Mouse (Mus musculus) heart, adult 2 months (tissue): ENCODE measurements at regions not wholly inside any gene's neighbourhood (a gene's known extent, or its start where the extent isn't known, plus 50 kb on each side); places are given as distances from the start of the nearest gene placed in this dataset.

Experiments used
- DNase-seq, 2 experiments: peaks; one replicate each; pipeline ENCODE4 v3.0.0; 2021
- H3K27ac ChIP-seq: fragments of 200-600 bp; 2 replicates; pipeline ENCODE4 v1.8.1; 2022
- H3K27me3 ChIP-seq: fragments of 200-500 bp; 2 replicates; pipeline ENCODE4 v1.6.1; 2012; ENCODE audit warnings: mild to moderate bottlenecking, low read length, inconsistent platforms, mixed read lengths; ENCODE audit not compliant: control insufficient read depth, insufficient read depth
- H3K36me3 ChIP-seq: fragments of 200-500 bp; 2 replicates; pipeline ENCODE4 v1.6.1; 2012; ENCODE audit warnings: low read length, inconsistent platforms; ENCODE audit not compliant: control insufficient read depth, insufficient read depth
- H3K4me1 ChIP-seq: fragments of 200-500 bp; 2 replicates; pipeline ENCODE4 v1.6.1; 2011; ENCODE audit warnings: low read length; ENCODE audit not compliant: control insufficient read depth, insufficient read depth
- H3K4me3 ChIP-seq: fragments of 200-600 bp; 2 replicates; pipeline ENCODE4 v1.8.1; 2022
- H3K79me2 ChIP-seq: fragments of 200-500 bp; replicated peaks from 2 replicates; pipeline ENCODE4 v1.6.1; 2012; ENCODE audit warnings: mild to moderate bottlenecking, inconsistent platforms, low read length, moderate library complexity, mixed read lengths; ENCODE audit not compliant: control insufficient read depth, insufficient read depth
- H3K9ac ChIP-seq: fragments of 200-500 bp; 2 replicates; pipeline ENCODE4 v1.6.1; 2012; ENCODE audit warnings: low read depth, mild to moderate bottlenecking, control low read depth, inconsistent platforms, low read length, mixed read lengths
- CTCF ChIP-seq: fragments of 200-600 bp; IDR thresholded peaks from 2 replicates; pipeline ENCODE4 v1.8.1; 2022; ENCODE audit warnings: antibody characterized with exemption, mild to moderate bottlenecking, moderate library complexity
- EP300 ChIP-seq: fragments of 200-500 bp; IDR thresholded peaks from 2 replicates; pipeline ENCODE4 v1.6.1; 2011; ENCODE audit warnings: low read depth, low read length, control low read depth; ENCODE audit not compliant: insufficient read depth
- POLR2A ChIP-seq: fragments of 200-500 bp; IDR thresholded peaks from 2 replicates; pipeline ENCODE4 v1.6.1; 2011; ENCODE audit warnings: mild to moderate bottlenecking, low read depth, low read length, control low read depth; ENCODE audit not compliant: insufficient read depth
- WGBS: fragments of 180-500 bp; shearing (Covaris S2); methylation state at CpG from one replicate; pipeline ENCODE4 v1.1.7; 2018; 5-methylcytosine and 5-hydroxymethylcytosine counted together
- intact Hi-C: fragments of 180-260 bp; cut with DNase I; formaldehyde crosslinking; loops from one replicate; pipeline ENCODE4 v1.15.1; 2025

DNA sequence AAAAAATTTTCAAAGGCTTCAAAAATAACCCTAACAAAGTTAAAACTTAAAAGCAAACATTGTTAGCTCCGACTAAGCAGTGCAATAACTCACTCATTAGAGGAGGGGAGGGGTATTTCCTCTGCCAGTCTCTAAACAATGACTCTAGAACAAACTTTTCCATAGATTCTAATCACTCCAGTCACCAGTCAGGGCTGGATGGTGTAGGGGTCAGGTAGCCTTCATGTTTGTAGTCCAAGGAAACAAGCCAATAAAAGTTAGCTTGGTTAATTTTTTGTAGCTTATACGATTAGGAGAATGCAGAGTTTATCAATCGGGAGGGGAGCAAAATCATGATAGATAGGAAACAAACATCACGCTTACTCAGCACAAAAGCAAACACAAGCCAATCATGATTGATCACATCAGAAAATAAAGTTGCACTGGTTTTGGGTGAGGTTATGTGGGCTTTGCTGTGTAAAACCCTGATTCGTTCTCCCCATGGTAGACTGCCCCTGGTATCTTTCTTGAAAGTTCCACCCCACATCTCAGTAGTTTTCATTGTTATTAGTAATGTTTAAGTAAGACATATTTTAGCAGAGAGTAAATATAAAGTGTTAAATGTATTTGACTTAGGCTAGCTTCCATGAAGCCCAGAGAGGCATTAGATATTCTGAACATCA is 304.6 kb upstream of the Fam241a start:
- no peak overlapping the region for H3K4me3 ChIP-seq

DNA sequence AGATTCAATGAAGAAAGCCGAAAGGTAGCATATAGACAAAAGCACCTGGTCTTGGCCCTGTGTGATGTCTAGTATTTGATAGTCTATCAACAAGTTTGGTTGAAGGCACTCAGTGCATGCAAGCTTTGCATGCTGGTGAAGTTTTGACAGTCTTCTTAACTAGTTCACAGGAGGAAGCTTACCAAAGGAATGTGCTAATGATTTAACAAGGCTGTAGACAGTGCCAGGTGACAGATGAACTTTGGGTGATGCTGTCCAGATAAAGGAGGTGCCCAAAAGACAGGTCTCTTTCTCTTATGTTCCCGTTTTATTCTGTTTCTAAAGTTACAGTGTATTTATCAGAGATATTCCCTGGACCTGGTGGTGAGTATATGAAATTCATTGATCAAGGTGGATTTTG is 303.3 kb upstream of the Fam241a start:
- H3K27ac ChIP-seq: no peak overlapping the region
- no peak for DNase-seq
- H3K27me3 ChIP-seq: no peaks in the 10 kb centered on the region
- H3K9ac ChIP-seq: no peak overlapping the region
- H3K4me3 ChIP-seq: no peak overlapping the region
- TF ChIP-seq EP300 (no peak), CTCF (no peak), POLR2A (no peak)
- 80% methylated on average over 2 of the region's 2 CpGs for WGBS
- no peaks in the 10 kb centered on the region for H3K4me1 ChIP-seq
- no peaks in the 10 kb centered on the region for H3K36me3 ChIP-seq
- intact Hi-C loops: no loop called here
- H3K79me2 ChIP-seq: no peaks in the 10 kb centered on the region

More for the DNA sequence above, 304.6 kb upstream of the Fam241a start:
- Histone ChIP-seq H3K27ac (no peak overlapping the region), H3K36me3 (no peaks in the 10 kb centered on the region), H3K27me3 (no peaks in the 10 kb centered on the region), H3K79me2 (no peaks in the 10 kb centered on the region), H3K4me1 (no peaks in the 10 kb centered on the region), H3K9ac (no peak overlapping the region)
- WGBS: 72% methylated on average over 5 of the region's 5 CpGs
- TF ChIP-seq CTCF (no peak), EP300 (no peak)
- intact Hi-C loops: no loop called here
- DNase-seq: no peak

DNA sequence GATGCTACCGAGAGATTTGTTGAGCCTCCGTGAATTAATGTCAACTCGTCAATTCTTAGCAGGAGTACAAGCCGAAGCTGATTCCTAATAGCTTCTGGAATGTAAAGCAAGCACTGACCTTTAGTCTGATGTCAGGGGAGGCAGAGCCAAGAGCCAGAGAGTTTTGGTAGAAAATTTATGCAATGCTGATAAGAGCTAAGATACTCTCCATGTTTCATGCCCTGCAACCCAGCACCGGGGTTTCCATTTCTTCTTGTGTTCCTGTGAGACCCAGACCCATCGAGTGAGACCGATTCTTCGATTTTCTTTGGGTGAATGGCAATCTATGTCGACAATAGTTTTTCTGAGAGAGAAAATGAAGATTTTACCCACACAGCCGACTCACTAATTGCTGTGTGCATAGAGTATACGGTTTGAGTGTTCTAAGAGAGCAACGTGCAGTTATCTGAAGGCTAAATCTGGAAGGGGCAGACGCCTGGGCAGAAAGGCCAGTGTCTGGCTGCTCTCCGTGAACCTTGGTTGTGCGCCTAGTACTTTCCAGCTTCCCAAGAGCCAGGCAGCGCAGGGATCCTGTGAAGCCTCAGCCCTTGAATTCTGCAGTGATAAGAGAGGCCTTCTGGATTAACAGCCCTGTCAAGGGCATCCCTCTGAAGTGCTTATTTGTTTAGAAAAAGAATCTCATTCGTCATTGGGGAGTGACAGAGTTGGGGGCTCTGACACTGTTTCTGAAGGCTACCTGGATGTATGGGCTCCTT is 296.1 kb upstream of the Fam241a start:
- Histone ChIP-seq H3K9ac (no peak overlapping the region), H3K36me3 (no peaks in the 10 kb centered on the region), H3K27ac (no peak overlapping the region), H3K79me2 (no peaks in the 10 kb centered on the region), H3K4me3 (no peak overlapping the region), H3K27me3 (no peaks in the 10 kb centered on the region), H3K4me1 (no peaks in the 10 kb centered on the region)
- 41% methylated on average over 17 of the region's 17 CpGs for WGBS
- TF ChIP-seq POLR2A (no peak), EP300 (no peak), CTCF (no peak)
- no peak for DNase-seq
- intact Hi-C loops: no loop called here

DNA sequence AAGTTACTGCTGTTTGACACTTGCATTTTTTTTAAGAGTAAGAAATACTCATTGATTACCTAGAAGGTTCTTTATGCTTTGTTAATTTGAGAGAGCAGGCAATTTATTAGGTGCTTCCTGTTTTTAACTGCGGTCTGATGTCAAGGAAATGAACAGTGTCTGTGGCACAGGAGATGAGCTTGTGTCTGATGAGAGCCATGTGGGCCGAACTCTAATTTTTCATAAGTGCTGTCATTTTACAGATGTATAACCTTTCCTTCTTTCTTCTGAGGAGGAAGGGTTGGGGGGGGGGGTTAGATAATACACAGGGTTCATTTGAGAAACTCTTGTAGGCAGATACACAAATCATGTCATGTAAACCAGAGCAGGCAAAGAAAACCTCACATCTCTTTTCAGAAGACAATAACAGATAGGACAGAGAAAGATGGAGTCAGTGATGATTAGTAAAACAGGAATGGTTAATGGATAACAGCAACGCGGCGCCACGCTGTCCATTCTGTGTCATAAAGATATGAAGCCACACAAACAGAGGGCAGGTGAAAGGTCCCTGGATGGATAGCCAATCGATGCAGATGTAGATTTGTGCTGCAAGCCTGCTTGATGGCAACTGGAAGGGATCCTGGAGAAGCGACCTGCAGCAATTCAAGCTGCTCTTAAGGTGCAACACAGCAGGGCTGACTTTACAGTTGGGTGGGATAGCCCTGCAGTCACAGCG is 291.4 kb upstream of the Fam241a start:
- H3K79me2 ChIP-seq: no peaks in the 10 kb centered on the region
- H3K4me1 ChIP-seq: no peaks in the 10 kb centered on the region
- H3K9ac ChIP-seq: no peak overlapping the region
- no peaks in the 10 kb centered on the region for H3K36me3 ChIP-seq
- H3K27ac ChIP-seq: no peak overlapping the region
- H3K4me3 ChIP-seq: no peak overlapping the region
- no peaks in the 10 kb centered on the region for H3K27me3 ChIP-seq
- TF ChIP-seq CTCF (no peak), POLR2A (no peak), EP300 (no peak)
- intact Hi-C loops: loop anchor here (10.0 kb wide), 1 partner anchor 147 kb away; no protein-coding TSS in a partner anchor
- no peak for DNase-seq
- 75% methylated on average over 9 of the region's 9 CpGs for WGBS

DNA sequence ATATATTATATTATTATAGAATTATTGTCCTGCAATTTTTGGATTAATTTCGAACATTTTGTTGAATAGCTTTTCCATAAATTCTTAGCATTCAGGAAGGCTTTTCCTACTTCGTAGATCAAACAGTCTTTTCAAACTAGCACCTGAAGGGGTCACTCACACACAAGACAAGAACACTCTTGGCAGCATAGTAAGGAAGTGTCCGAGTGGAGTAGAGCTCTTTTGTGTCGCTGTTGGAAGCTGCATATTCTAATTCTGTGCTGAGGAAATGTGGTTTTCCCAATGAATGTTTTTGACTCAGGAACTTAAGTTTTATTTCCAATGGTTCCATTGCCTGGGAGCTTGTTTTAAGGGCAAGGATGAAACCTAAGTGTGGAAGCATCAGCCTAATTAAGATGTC is 290.2 kb upstream of the Fam241a start:
- no peaks in the 10 kb centered on the region for H3K36me3 ChIP-seq
- DNase-seq: no peak
- H3K27me3 ChIP-seq: no peaks in the 10 kb centered on the region
- H3K4me1 ChIP-seq: no peaks in the 10 kb centered on the region
- no peak overlapping the region for H3K9ac ChIP-seq
- intact Hi-C loops: loop anchor here (10.0 kb wide), 1 partner anchor 149 kb away; no protein-coding TSS in a partner anchor
- H3K4me3 ChIP-seq: no peak overlapping the region
- TF ChIP-seq CTCF (peak; percentile 49), POLR2A (no peak)
- H3K27ac ChIP-seq: no peak overlapping the region
- 5% methylated on average over 4 of the region's 4 CpGs for WGBS
- H3K79me2 ChIP-seq: no peaks in the 10 kb centered on the region
